In genomic region chr13:54887366-54887921, GRCm38 (mm10) we compare ENCODE assay signal across 8 mouse cellular contexts.
DNase-seq lines count a peak whose midpoint lies in the region; ATAC-seq and TF ChIP-seq lines count a peak whose summit lies in the region.

No protein-coding gene starts in this region.

- WGBS in intestine, embryonic 15.5 days, result 12% methylated on average over 17 of the region's 18 CpGs
- 17% methylated on average over 18 of the region's 18 CpGs for WGBS in intestine, embryonic 16.5 days
- 10% methylated on average over 18 of the region's 18 CpGs for WGBS in embryonic facial prominence, embryonic 13.5 days
- 7% methylated on average over 18 of the region's 18 CpGs for WGBS in olfactory bulb, adult 2 months

- no peak for ATAC-seq in intestine, embryonic 15.5 days
- ATAC-seq in intestine, embryonic 16.5 days, result no peak
- ATAC-seq in embryonic facial prominence, embryonic 13.5 days (ENCODE audit: insufficient number of reproducible peaks, insufficient read depth, low FRiP score, low TSS enrichment, low read depth), result no peak
- no peak for ATAC-seq in activated CD4-positive, CD25-positive, alpha-beta regulatory T cell, adult 4 months

- no peak overlapping the region for H3K4me3 ChIP-seq in intestine, embryonic 15.5 days (replicated peaks)
- H3K4me3 ChIP-seq in intestine, embryonic 16.5 days (ENCODE audit: low read length), result no peak overlapping the region
- H3K4me3 ChIP-seq in embryonic facial prominence, embryonic 13.5 days, result peak overlapping the region; percentile 31
- peak overlapping the region; percentile 23 for H3K4me3 ChIP-seq in left cerebral cortex, adult 2 months
- H3K4me3 ChIP-seq in olfactory bulb, adult 2 months (ENCODE audit: insufficient read depth, low read depth, low read length), result peak overlapping the region; percentile 50

- peaks cover 9% of the 10 kb centered on the region for H3K27me3 ChIP-seq in intestine, embryonic 15.5 days (replicated peaks)
- H3K27me3 ChIP-seq in intestine, embryonic 16.5 days (replicated peaks; ENCODE audit: control insufficient read depth, insufficient read depth, low read length), result no peaks in the 10 kb centered on the region; the same call in 1 of the 2 replicates
- peaks cover 25% of the 10 kb centered on the region for H3K27me3 ChIP-seq in embryonic facial prominence, embryonic 13.5 days

- no peaks in the 10 kb centered on the region for H3K4me1 ChIP-seq in intestine, embryonic 15.5 days (replicated peaks)
- H3K4me1 ChIP-seq in intestine, embryonic 16.5 days (ENCODE audit: control insufficient read depth, insufficient read depth, low read length), result no peaks in the 10 kb centered on the region
- H3K4me1 ChIP-seq in embryonic facial prominence, embryonic 13.5 days, result peaks cover 19% of the 10 kb centered on the region
- peaks cover 40% of the 10 kb centered on the region for H3K4me1 ChIP-seq in olfactory bulb, adult 2 months (ENCODE audit: control insufficient read depth, insufficient read depth, low read length)

- peak in 1 of 2 experiments; percentile 62 for DNase-seq in left cerebral cortex, adult 2 months (ENCODE audit: extremely low spot score in 1 of 2, low spot score in 2 of 2)
- no peak for DNase-seq in adrenal gland, postnatal 4 days (ENCODE audit: low spot score in 2 of 2)
- no peak for DNase-seq in gastrocnemius, postnatal 14 days

- no peaks in the 10 kb centered on the region for H3K36me3 ChIP-seq in intestine, embryonic 15.5 days
- no peaks in the 10 kb centered on the region for H3K36me3 ChIP-seq in intestine, embryonic 16.5 days (ENCODE audit: control insufficient read depth, insufficient read depth, low read length)
- no peaks in the 10 kb centered on the region for H3K36me3 ChIP-seq in embryonic facial prominence, embryonic 13.5 days

- TF ChIP-seq POLR2A in olfactory bulb, adult 2 months (IDR thresholded peaks at IDR 0.05; ENCODE audit: insufficient read depth, low read depth, low read length), result no peak

- intact Hi-C loops in left cerebral cortex, adult 2 months (cut with DNase I), result loop anchor here (2.0 kb wide), 2 partner anchors 61 to 77 kb away; partner anchors contain the start of gene Unc5a
- intact Hi-C loops in gastrocnemius, postnatal 14 days (cut with DNase I; ENCODE audit: low total_unique reads), result no loop called here

- no peak for TF ChIP-seq CTCF in left cerebral cortex, adult 2 months (IDR thresholded peaks at IDR 0.05)
- TF ChIP-seq CTCF in olfactory bulb, adult 2 months (IDR thresholded peaks at IDR 0.05; ENCODE audit: insufficient read depth, low read depth, low read length), result no peak

- no peak overlapping the region for H3K9ac ChIP-seq in intestine, embryonic 15.5 days
- H3K9ac ChIP-seq in intestine, embryonic 16.5 days (ENCODE audit: low read depth, low read length), result no peak overlapping the region
- peak overlapping the region; percentile 52; the same call in 1 of the 2 replicates for H3K9ac ChIP-seq in embryonic facial prominence, embryonic 13.5 days

- H3K4me2 ChIP-seq in intestine, embryonic 15.5 days (replicated peaks), result peak overlapping the region; percentile 28
- no peak overlapping the region for H3K4me2 ChIP-seq in intestine, embryonic 16.5 days (ENCODE audit: low read depth, low read length)
- H3K4me2 ChIP-seq in embryonic facial prominence, embryonic 13.5 days, result peak overlapping the region; percentile 54

- no peaks in the 10 kb centered on the region for H3K9me3 ChIP-seq in intestine, embryonic 15.5 days
- no peaks in the 10 kb centered on the region for H3K9me3 ChIP-seq in intestine, embryonic 16.5 days (ENCODE audit: control insufficient read depth, low read length)
- H3K9me3 ChIP-seq in embryonic facial prominence, embryonic 13.5 days, result no peaks in the 10 kb centered on the region

- H3K27ac ChIP-seq in intestine, embryonic 15.5 days, result no peak overlapping the region
- no peak overlapping the region for H3K27ac ChIP-seq in intestine, embryonic 16.5 days (ENCODE audit: low read length)
- no peak overlapping the region for H3K27ac ChIP-seq in embryonic facial prominence, embryonic 13.5 days
- peak overlapping the region; percentile 80 for H3K27ac ChIP-seq in left cerebral cortex, adult 2 months
- H3K27ac ChIP-seq in olfactory bulb, adult 2 months (ENCODE audit: insufficient read depth, low read depth, low read length), result peak overlapping the region; percentile 50

Comparison
In these comparisons a context has a peak if more than half of its experiments do, and no peak if none do; other contexts are left out.
1. H3K27ac ChIP-seq: peak in left cerebral cortex, adult 2 months (single experiment) and olfactory bulb, adult 2 months (single experiment); none in intestine, embryonic 15.5 days (single experiment), intestine, embryonic 16.5 days (single experiment) and embryonic facial prominence, embryonic 13.5 days (single experiment).
2. H3K4me3 ChIP-seq: peak in embryonic facial prominence, embryonic 13.5 days (single experiment), left cerebral cortex, adult 2 months (single experiment) and olfactory bulb, adult 2 months (single experiment); none in intestine, embryonic 15.5 days (single experiment) and intestine, embryonic 16.5 days (single experiment).